Mouse (Mus musculus) kidney, adult 8-10 months (tissue): ENCODE measurements around the gene Lgmn.

Experiments used
- DNase-seq, 2 experiments: peaks; one replicate each; pipeline ENCODE4 v3.0.0; 2022

The Lgmn gene

GRCm38 (mm10) chr12:102439632-102440023 lies at the start of gene Lgmn:
Gene Lgmn (minus strand): TSS chr12:102439813.
- DNase-seq, result peak; percentile 99

GRCm38 (mm10) chr12:102484946-102485345 lies 45.3 kb upstream of the Lgmn start:
- DNase-seq, result no peak

GRCm38 (mm10) chr12:102480481-102480880 lies 40.9 kb upstream of the Lgmn start:
- DNase-seq, result no peak

- no peak for DNase-seq
These were observed 34.8 kb upstream of the Lgmn start for GRCm38 (mm10) chr12:102474411-102474810.

GRCm38 (mm10) chr12:102468894-102469764 lies 29.5 kb upstream of the Lgmn start, which contains the start of gene Golga5:
Gene Golga5 (plus strand): TSS chr12:102469135.
- DNase-seq, result peak; percentile 98

GRCm38 (mm10) chr12:102468136-102468535 lies 28.5 kb upstream of the Lgmn start:
- no peak for DNase-seq

- DNase-seq, result no peak
These were observed 25.0 kb upstream of the Lgmn start for GRCm38 (mm10) chr12:102464650-102465049.

- no peak for DNase-seq
These were observed 21.6 kb upstream of the Lgmn start for GRCm38 (mm10) chr12:102461177-102461576.

GRCm38 (mm10) chr12:102460014-102460413 lies 20.4 kb upstream of the Lgmn start:
- no peak for DNase-seq

GRCm38 (mm10) chr12:102456467-102457193 lies 17.0 kb upstream of the Lgmn start:
- DNase-seq, result no peak

- DNase-seq, result peak; percentile 68 to 72
These were observed 14.0 kb upstream of the Lgmn start for GRCm38 (mm10) chr12:102453581-102453980.

GRCm38 (mm10) chr12:102451126-102451851 lies 11.7 kb upstream of the Lgmn start:
- DNase-seq, result peak; percentile 36 to 42

GRCm38 (mm10) chr12:102450437-102450836 lies 10.8 kb upstream of the Lgmn start:
- DNase-seq, result peak in 1 of 2 experiments; percentile 30

GRCm38 (mm10) chr12:102445436-102445835 lies 5.8 kb upstream of the Lgmn start:
- no peak for DNase-seq

- DNase-seq, result no peak
These were observed 4.1 kb upstream of the Lgmn start for GRCm38 (mm10) chr12:102443676-102444075.

GRCm38 (mm10) chr12:102442639-102443038 lies 3.0 kb upstream of the Lgmn start:
- no peak for DNase-seq

- DNase-seq, result no peak
These were observed 1.5 kb upstream of the Lgmn start for GRCm38 (mm10) chr12:102441141-102441540.

- DNase-seq, result no peak
These were observed 938 bp upstream of the Lgmn start for GRCm38 (mm10) chr12:102440551-102440950.

GRCm38 (mm10) chr12:102438983-102439631 lies 506 bp downstream of the Lgmn start:
- DNase-seq, result no peak

GRCm38 (mm10) chr12:102437952-102438351 lies 1.7 kb downstream of the Lgmn start:
- DNase-seq, result no peak

- no peak for DNase-seq
These were observed 2.6 kb downstream of the Lgmn start for GRCm38 (mm10) chr12:102436939-102437526.

- DNase-seq, result no peak
These were observed 5.5 kb downstream of the Lgmn start for GRCm38 (mm10) chr12:102434107-102434506.
